Mouse (Mus musculus): Measurements from ENCODE around the gene Brd4. TPM values are rescaled to one million over a fixed set of nuclear protein-coding genes. Genes with fewer than 3 reads are reported as not detected.

Gene Brd4
- total RNA-seq, 2 experiments from 2014 or later, result 107 to 127 TPM

DNA sequence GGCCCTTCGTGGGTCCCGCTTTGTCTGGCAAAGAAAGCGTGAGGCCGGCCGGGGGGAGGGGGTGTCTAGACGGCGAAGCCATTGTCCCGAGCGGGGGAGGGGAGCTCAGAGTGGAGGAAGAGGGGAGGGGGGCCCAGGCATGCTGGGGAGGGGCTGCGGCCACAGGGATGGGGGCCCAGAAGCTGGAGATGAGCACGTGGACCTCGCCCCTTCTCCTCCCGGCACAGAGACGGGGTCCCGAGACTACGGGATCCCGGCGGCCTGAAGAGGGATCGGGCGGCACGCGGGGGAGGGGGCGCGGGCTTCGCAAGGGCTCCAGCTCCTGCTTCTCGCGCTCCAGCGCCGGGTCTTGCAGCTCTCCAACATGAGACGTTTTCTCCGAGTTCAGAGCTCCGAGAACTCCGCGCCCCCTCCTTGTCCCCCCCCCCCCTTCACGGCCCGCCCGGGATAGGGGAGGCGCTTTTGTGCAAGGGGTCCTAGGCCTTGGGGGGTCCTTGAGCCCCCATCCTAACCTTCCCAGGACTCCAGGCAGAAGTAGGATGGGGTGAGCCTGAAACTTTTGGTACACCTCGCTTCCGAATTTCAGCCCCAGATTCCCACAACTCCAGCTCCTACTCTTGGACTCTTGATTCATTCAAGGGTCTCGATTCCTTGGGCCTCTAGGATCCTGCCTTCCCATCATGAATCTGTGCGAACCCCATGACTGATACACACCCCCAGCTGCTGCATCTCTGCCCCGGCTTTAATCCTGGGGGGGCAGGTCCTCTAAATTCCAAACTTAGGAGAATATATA is 118.5 kb downstream of the Brd4 start:
- DNase-seq, result no peak

DNA sequence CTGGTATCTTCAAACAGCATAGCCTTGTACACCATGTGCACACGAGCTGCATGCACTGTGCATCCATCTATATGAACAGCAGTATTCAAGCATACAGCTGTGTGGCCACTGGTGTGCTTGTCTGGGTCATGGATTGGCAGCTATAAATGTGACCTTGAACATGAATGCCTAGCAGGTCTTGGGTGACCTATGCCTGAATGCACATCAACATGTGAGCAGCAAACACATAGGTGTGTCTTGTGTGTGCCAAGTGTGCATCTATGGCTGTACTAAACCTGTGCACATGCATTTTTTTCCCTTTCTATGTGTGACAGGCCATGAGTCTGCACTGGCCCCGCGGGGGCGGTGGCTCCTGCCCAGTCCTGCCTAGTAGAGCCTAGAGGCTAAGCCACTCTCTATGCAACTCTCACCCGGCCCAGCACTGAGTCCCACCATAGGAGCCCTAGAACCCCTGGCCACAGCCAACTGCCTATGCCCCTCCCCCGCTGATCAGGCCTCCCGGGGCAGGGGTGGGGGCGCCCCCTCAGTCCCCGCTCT is 119.2 kb downstream of the Brd4 start:
- DNase-seq, result no peak

DNA sequence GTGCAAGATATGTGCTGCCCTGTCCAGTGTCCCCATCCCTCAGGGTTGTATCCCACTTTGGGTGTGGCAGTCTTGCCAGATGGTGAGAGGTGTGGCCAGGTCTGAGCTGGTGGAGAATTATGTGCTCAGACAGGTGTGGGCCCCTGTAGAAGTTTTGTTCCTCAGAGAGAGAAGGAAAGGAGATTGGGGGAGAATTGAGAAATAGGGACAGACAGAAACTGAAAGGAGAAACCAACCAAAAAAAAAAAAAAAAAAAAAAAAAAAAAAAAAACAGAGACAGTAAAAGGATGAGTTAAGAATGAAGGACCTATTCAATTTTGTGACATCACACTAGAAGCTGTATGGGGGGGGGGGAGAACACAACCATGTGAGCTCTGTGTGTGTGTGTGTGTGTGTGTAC is 119.7 kb downstream of the Brd4 start:
- no peak for DNase-seq

DNA sequence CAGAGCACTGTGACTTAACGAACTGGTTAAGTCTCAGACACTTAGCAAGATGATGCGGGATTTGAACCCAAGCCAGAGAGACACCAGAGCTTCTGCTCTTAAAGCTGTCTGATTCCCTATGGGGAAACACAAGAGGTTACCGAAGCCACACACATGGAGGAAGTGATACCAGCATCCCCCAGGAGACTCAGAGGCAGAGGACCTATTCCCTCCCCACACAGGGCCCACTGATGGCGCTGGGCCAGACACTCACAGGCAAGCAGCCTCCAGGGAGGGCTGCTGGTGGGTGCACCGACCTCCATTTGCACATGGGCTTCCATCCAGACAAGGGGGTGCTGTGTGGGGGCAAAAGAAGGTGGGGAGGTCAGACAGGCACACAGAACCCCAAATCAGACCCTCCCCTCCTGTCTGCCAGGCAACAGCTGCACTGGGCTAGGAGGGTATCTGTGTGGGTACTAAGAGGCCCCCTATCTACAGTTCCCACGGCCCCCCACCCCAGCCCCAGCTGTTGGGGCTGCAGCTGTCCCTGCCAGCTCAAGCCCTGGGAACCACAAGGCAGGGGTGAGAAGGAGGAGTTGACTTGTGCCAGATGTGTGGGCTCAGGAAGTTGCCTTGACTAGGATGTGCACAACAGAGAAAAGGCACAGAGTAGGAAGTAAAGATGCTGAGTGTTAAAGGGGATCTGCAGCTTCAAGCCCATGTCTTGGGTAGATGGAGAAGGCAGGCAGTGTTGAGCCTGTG is 120.4 kb downstream of the Brd4 start:
- no peak for DNase-seq

DNA sequence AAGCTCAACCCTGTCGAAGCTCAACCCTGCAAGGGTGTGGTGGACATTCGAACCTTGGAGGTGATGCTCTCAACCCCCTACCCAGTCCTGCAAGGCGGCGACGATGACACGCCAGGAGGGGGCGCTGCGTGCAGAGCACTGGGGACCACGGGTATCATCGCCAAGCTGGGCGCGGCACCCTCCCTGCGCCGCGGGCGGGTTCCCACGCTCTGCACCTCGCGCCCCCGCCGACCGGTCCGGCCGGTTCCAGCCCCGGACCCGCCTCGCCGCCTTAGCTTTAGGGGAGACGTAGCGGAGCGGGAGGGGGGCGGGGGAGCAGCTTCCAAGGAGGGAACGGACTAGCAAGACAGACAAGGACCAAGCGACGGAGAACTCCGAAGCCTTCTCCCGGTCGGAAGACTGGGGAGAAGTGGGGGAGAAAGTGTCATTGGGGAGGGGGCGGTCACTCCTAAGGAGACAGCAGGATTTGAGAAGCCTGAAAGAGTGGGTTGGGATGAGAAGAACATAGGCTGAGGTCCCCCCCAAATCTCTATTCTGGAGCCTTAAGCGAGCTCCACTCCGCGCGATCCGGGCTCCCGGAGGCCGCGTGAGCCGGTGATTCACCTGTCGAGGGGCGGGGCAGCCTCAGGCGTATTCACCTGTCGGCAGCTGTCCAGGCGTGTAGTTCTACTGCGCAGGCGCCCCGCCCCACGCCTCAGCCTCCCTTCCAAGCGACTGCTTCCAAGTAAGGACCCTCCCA is 122.2 kb downstream of the Brd4 start:
- peak; percentile 49 to 53 for DNase-seq

DNA sequence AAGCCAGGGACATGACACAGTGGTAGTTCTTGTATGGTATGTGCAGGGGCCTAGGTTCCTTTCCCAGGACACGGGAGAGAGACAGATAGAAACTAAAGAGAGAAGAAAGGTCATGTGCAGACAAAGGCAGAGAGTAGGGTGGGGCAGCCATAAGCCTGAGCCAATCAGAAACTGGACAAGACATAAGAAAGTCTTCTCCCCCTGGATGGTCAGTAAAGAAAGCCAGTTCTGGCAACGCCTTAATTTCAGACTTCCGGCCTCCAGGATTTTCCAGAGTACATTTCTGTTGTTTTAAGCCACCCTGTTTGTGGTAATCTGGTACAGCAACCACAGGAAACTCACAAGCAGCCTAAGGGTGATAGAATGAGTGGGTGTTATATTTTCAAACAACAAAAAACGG is 123.6 kb downstream of the Brd4 start:
- DNase-seq, result no peak

DNA sequence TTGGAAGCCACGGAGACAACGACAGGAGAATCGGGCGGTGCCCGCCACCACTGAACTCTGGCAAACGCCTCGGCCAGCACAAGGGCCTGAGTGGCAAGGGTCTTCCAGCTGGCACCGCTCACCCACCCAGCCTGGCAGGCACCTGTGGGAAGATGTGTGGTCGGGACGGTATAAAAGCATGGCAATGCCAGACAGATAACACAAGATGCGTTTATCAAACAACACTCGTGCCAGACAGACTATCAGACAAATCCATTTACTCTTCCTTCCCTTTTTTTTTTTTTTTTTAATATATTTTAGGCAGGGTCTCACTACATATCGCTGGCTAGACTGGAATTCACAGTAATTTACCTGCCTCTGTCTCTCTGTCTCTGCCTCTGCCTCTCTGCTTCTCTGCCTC is 125.7 kb downstream of the Brd4 start:
- no peak for DNase-seq

DNA sequence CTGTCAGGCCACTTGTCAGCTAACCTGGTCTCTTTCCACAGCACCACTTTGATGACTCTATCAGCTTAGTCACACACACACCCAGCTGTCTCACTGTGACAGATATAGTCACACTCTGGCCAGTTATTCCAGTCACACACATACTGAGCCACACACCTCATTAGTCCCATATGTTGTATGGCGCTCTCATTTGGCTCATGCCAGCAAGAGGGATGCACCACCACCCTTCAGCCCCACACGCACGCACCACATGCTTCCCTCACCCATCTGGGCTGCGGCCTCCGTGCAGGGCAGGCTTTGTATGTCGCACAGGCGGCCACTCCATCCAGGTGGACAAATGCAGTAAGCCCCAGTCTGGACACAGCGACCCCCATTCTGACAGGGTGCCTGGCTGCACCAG is 137.8 kb downstream of the Brd4 start:
- no peak for DNase-seq

Other genes with a start within 250 kb of the Brd4 start
- 10 to 100 TPM; 17.4 to 19.0 TPM for gene Rrp1b, start 248.6 kb downstream of the Brd4 start, total RNA-seq (2021)
- gene Hsf2bp, start 248.4 kb downstream of the Brd4 start, total RNA-seq (2021), result 1 to 10 TPM in 1 of 2 experiments, under 1 TPM in 1; 0.43 to 1.3 TPM
- gene Notch3, start 117.9 kb downstream of the Brd4 start, total RNA-seq (2021), result 1 to 10 TPM; 7.0 to 8.2 TPM
- under 1 TPM; 0.23 to 0.75 TPM for gene Ephx3, start 95.2 kb downstream of the Brd4 start, total RNA-seq (2021)
- 100 to 1,000 TPM in 1 of 2 experiments, 10 to 100 TPM in 1; 89.0 to 107 TPM for gene Akap8, start 36.5 kb upstream of the Brd4 start, total RNA-seq (2021)
- gene Akap8l, start 65.9 kb upstream of the Brd4 start, total RNA-seq (2021), result 100 to 1,000 TPM; 203 to 228 TPM
- 10 to 100 TPM; 48.8 to 49.4 TPM for gene Wiz, start 104.7 kb upstream of the Brd4 start, total RNA-seq (2021)
- 1 to 10 TPM; 2.8 to 3.6 TPM for gene Rasal3, start 118.9 kb upstream of the Brd4 start, total RNA-seq (2021)
- gene Pglyrp2, start 139.4 kb upstream of the Brd4 start, total RNA-seq (2021), result not detected
- gene Cyp4f39, start 168.0 kb upstream of the Brd4 start, total RNA-seq (2021), result not detected
- 1 to 10 TPM; 4.6 to 5.0 TPM for gene Cyp4f17, start 221.3 kb upstream of the Brd4 start, total RNA-seq (2021)